Mouse (Mus musculus) layer of hippocampus, adult 9-11 months (tissue): Measurements from ENCODE around the gene Gm45711.
"Not testable (repeated sequence)": the region's sequence is repeated elsewhere in the genome, so short reads cannot be mapped to it uniquely, and the experiment has no call there.

Source experiments
- DNase-seq: peaks from one replicate; pipeline ENCODE4 v3.0.0; 2022

The Gm45711 gene

DNA sequence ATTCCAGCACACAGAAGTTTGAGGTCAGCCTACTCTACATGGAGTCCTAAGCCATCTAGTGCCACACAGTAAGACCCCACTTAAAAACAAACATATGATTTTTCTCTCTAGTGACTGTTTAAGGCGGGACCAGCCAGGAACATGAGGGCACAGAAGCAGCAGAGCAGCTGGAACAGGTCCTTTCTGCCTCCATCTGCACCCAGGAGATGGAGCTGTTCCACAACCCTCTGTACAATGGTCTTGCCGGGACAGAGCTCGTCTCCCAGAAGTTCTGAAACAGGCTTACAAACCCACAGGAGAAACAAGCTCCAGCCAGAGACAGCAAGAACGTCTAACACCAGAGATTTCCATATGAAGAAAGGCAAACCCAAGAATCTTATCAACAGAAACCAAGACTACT, 3.4 kb upstream of the Gm45711 start:
- no peak for DNase-seq

DNA sequence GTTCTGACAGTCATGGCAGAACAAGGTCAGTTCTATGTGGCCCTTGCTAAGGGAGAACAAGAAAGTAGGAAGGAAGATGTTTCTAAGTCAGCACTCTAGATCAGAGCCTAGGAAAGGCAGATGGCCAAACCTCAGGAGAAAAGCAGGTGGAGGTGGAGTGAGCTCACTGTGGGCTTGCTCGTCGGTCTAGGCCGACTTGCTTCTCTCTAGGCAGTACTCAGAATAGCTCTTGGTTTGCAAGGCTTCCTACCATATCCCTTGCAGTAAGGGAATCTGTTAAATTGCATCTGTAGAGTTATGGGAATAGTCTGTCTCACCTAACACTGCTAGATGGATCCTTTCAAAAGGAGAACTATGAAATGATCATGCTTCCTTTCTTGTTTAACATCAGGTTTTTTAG, 2.1 kb upstream of the Gm45711 start:
- not testable (repeated sequence) for DNase-seq

DNA sequence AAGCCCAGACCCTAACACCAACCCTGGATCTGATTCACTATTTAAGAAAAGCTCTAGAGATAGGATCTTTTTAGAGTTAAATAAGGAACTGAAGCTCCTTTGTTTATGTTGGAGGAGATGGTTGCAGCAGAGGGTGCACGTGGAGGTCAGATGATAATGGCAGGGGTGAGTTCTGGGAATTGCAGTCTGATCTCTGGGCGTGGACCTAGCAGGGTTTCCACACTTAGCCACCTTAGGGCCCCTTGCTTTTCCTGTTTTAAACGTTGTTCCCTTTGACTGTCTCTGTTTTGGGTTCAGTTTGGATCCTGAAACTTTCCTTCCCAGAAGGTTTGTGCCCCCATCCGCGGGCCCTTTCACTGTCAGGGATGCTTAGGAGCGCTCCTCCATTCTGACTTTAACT, 1.5 kb downstream of the Gm45711 start:
- not testable (repeated sequence) for DNase-seq

DNA sequence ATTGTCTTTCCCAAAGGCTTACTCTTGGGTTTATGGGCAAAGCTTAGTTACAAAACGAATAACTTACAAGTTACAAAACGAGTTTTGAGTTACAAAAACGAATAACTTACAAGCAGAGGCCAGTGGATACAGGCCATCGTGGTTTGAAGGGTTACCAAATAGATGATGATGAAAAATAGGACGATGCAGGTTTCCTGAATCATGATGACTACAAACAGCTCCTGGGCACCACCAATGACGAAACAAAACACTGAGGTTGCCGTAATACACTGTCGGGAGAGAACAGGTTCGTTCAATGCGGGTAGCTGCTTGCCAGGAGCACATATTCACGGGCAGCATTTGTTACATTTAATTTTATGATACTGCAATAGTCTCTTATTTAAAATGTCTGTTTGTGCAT, 4.9 kb downstream of the Gm45711 start:
- no peak for DNase-seq

DNA sequence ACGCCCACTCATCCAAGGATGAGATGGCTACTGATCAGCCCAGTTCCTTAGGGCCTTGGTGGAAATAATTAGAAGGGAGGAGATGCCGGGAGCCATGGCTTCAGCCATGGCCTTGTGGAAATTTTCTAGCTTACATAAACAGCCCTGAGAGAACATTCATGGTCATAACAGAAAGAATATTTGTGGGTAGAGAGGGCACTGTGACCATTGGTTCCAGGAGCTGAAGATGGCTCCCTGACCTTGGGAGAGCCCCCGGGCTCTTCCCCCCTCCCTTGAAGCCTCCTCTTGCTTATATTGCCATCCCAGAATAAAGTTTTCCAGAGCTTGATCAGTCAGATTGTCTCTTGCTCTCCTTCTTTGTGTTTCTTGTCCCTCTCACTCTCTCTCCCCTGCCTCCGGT, 7.3 kb downstream of the Gm45711 start:
- DNase-seq: not testable (repeated sequence)

DNA sequence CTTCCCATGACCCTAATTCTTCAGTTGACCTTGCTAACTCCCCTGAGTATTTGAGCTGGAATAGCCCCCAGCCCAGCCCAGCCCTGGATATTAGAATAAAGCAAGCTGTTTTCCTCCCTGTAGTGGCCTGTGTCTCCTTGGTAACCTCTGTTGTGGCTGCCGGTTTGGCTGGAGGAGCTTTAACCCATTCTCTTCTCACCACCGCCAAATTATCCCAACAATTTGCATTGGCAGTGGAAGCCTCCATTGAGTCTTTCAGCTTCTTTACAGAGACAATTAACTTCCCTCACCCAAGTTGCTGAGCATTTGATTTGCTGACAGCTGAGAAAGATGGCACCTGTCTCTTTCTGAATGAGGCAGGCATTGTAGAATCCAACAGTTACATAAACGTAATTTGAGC, 8.3 kb downstream of the Gm45711 start:
- not testable (repeated sequence) for DNase-seq

DNA sequence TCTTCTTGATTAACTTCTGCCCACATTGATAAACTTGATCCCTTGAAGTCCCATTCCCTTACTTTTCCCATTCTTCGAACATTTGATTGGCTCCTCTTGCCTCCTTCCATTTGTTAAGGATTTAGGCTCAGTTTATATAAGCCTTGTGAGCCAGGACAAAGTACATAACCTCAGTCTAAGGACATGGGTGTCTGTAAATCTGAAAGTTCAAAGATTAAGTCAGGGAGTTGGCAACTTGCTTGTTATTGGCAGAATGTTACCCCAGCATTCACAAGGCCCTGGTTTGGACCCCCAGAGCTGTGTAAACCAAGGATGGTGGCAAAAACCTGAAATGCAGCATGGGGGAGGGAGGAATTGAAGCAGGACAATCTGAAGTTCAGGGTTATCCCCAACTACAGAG, 15.5 kb downstream of the Gm45711 start:
- DNase-seq: no peak

DNA sequence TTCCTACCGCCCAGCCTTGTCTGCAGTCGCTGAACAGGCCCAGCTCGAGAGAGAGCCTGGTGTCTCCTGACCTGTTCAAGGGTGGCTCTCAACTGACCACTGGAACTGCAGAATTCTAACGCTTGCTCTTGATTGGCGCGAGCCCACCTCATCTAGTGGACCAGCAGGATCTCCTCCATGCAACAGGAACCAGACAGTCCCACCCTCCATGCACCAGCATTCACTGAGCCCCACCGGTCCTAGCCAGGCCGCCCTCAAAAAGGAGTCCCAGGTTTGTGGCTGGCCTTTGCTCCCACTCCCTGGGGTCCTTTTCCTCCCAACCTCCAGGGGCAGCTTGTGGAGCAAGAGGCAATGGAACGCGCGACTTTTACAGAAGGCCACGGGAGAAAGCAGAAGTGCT, 16.8 kb downstream of the Gm45711 start, which contains the start of gene Cmtm2a:
Gene Cmtm2a (minus strand): TSS at position 101 of the 400 bp plus-strand sequence.
- DNase-seq: not testable (repeated sequence)

DNA sequence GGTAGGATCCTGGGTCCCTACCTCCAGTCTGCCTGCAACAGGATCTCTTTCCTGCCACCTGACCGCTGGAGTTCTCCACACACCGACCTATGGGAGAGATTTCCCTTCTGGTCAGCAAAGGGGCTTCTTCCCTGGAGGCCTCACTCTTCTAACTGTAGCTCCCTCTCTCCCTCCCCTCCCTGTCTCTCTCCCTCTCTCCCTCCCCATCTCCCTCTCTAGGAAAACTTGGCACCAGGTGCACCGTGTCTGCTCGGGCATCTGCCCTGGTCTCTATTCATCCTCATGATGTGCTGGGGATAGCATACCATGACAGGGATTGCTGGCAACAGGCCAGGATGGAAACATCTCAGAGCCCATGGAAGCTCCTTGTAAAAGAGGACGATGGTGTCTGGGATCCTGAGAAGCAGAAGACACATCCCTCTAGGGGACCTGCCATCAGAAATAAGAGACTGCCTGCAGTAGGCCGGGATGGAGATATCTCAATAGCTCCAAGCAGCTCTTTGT, 40.9 kb downstream of the Gm45711 start:
- DNase-seq: no peak

DNA sequence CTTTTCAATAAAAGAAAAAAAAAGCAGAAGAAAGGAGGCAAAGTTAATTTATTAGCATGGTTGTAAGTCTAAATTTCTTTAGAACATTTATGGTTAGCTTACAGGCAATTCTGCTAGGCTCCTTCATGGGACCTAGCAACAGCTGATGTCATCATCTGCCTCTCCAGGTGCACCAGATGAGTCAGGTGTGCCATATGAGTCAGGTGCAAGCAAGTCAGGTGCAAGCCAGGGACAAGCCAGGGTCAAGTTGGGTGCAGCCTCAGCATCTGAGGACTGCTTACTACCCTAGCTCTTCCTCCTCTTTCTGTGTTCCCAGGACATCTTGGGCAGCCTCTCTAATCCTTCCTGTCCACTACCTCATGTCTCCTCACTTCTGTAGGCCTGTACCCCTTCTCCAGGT, 41.5 kb downstream of the Gm45711 start:
- no peak for DNase-seq

DNA sequence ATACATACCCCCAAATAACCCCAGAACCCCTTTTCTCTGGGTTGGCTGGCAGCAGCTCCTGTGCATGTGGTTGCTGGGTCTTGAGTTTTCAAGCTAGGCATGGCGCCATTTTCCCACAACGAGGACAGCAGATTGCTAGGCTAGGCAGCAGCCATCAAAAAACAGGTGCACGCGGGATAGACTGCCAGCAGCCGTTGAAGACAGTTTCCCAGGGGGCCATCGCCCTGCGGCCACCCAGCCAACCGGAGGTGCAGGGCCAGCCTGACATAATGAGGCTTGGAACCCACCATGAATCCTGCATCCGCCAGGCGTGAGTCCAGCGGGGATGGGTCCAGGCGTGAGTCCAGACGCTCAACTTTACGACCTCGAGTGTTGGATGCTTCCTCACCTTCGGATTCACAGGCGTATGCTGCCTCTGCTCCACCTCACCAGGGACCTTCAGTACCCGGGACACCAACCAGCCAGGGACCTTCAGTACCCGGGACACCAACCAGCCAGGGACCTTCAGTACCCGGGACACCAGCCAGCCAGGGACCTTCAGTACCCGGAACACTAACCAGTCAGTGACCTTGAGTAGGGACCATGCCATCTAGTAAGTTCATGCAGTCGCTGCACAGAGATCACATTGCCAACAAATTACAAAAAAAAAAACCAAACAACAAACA, 45.5 kb downstream of the Gm45711 start:
- not testable (repeated sequence) for DNase-seq

DNA sequence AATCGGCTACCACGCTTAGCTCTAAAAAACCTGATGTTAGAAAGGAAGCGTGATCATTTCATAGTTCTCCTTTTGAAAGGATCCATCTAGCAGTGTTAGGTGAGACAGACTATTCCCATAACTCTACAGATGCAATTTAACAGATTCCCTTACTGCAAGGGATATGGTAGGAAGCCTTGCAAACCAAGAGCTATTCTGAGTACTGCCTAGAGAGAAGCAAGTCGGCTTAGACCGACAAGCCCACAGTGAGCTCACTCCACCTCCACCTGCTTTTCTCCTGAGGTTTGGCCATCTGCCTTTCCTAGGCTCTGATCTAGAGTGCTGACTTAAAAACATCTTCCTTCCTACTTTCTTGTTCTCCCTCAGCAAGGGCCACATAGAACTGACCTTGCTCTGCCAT, 48.1 kb downstream of the Gm45711 start:
- not testable (repeated sequence) for DNase-seq

DNA sequence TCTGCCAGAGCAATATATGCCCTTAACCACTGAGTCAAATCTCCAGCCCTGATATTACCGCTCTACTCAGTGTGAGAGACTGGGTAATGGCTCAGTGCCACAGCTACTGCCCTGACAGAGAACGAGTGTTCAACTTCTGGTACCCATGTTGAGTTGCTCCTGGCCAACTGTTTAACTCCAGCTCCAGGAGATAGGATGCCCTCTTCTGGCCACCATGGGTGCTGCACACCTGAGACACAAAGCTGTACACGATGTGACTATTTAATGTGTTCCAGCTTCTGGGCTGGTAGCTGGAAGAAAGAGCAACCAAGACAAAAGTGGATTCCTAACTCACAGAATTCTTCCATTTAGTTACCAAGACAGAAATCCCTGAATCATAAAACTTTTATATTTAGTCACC, 56.9 kb downstream of the Gm45711 start:
- DNase-seq: no peak

DNA sequence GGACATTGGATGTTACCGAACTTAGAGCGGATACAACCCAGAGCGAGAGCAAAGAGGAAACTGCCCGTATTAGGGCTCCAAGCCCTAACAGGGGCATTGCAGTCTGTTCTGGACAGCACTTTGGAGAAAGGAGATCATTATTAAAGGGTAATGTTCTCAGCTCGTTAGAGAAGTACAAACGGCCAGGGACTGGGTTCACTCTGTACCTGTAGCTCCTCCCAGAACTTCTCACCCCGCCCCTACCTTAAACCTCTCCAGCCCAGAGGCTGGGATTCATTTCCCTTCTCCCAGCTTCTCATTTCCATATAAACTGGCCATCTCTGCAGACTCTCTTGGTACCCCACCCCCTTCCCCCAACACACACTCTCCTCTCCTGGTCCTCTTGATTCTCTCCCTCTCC, 58.4 kb downstream of the Gm45711 start:
- no peak for DNase-seq

DNA sequence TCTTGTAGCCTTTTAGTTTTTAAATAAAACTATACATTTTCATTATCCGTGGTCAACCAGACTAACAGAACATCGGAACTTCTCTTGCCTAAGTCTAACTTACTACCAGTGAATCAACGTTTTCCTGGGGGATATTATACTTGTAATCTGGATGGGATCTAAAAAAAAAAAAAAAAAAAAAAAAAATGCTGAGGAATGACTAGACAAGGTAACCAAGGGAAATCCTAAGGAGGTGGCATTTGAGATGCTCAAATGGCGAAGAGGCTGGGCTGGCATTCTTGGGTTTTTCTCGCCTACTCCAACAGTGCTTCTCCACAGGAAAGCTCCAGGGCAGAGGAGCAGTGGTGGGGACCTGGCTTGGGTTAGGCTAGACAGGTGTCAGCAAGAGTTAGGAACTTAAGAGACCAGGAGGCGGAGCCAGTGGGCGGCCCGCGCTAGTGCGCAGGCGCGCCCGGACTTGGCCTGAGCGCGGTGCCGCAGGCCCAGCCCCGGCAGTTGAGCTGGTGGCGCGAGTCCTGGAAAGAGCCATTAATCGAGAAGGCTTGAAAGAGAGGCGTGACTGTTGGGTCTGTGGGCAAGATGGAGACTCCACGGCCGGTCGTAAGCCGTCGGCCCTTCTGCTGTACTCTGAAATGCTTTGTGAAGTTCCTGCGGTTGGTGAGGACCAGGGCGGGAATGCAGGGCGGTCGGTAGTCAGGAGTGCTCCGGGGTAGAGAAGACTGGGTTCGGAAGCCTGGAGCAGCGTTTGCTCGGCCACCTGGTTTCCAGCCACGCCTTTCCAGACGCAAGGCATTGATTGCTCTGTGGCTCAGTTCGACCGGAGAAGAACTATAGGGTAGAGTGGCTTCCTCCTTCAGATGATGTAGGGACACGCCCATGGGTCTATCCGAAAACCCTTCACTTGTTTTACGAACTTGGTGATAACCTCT, 59.2 kb downstream of the Gm45711 start, which contains the start of gene Cklf:
Gene Cklf (plus strand): TSS at position 423 of the 929 bp plus-strand sequence.
- peak; percentile 73 for DNase-seq

DNA sequence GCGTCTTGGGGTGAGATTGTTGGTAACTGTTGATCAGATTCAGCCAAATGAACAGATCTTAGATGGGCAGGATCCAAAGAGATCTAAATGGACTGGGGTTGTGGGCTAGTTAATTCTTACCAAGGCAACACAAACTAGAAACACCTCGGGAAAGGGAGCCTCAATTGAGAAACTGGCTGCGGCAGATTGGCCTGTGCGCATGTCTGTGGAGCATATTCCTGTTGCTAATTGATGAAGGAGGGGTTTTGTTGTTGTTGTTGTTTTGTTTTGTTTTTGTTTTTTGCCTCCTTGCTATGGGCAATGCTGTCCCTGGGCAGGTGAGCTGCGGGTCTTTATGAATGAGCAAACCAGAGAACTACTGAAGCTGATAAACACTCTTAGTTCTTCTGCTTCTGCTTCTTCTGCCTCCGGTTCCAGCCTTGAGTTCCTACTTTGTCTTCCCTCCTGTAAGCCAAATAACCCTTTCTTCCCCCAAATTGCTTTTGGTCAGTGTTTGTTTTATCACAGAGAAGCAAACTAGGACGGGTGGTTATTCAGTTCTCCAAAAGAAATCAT, 60.4 kb downstream of the Gm45711 start:
- no peak for DNase-seq

DNA sequence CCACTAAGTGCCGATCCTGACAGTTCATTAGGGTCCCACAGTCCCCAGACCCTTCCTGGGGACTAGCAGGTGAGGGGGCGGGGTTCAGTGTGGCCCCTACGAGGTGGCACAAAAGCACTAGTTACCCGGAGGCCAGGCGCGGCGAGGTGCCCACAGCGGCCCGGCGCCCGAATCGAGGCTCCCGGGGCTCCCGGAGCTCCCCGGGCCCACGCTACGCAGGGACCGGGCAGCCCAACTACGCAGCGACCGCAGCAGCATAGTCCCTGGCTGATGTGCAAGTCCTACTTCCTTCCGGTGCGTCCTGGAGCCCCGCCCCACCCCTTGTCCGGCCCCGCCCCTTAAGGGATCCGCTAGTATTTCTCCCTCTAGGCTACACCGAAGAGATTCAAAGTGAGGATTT, 61.6 kb downstream of the Gm45711 start, which contains the start of gene Tk2:
Gene Tk2 (minus strand): TSS at position 283 of the 400 bp plus-strand sequence.
- DNase-seq: peak; percentile 76

DNA sequence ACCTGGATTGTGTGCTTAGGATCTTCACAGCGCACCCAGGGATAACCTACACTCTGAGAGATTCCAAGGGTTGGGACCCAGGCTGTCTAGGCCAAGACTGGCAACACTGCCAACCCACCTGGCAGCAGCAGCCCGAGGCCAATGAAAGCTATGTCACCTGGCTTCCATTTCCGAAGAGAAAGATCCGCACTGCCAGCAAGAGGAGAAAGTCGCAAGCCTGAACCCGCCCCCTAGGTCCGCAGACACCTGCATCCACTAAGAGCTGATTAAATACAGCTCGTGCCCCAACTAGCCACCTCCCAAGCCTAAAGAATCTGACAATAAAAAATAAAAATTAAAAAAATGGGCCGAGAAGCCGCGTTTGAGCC, 62.0 kb downstream of the Gm45711 start:
- DNase-seq: peak; percentile 11

DNA sequence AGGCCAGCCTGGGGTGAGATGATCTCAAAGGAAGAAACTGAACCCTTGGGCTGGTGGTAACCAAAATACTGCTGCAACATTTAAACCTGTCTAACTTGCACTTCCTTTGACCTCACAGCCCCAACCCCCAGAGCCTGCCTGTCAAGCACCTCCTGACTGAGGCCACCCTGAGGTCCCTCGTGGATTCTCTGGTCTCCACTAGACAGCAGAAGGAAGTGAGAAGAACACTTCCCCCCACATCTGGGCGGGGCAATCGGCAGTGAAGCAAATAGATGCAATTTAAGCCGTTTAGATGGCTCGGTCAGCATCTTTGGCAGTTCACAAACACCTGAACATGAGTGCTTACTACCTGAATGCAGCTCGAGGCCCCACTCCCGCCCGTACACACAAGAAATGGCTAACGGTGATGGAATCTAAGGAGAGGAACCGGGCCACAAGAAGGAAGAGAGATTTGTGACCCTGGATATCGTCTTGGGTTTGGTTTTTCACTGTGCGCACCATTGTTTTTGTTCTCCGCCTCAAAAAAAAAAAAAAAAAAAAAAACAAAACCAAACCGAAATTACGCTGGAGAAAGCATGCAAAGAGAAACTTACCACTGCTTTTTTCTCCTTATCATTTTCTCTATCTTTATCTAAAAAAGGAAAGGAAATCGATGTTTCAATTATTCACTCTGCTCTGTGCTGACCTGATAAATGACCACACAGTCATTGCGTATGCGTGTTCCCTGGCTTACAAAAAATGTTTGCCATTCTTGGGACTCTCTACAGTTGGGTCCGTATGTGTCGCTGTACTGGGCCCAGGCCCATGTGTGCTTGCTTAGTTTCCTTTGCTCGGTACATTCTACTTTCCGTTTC, 62.6 kb downstream of the Gm45711 start:
- peak; percentile 48 for DNase-seq

DNA sequence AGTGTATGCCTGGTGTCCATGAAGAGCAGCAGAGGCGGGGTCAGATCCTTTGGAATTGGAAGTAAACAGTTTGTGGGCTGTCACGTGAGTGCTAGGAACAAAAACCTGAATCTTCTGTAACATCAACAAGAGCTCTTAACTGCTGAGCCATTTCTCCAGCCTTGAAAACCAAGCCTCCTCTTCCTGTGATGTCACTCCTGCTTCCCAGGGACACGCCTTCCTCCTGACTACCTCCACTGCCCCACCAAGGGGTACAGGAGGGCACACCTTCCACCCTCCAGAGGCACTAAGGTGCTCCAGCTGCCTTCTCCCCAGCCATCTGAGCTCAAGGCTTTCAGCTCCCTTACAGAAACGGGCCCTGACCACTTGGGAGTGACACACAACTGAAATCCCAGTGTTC, 63.3 kb downstream of the Gm45711 start:
- DNase-seq: no peak

DNA sequence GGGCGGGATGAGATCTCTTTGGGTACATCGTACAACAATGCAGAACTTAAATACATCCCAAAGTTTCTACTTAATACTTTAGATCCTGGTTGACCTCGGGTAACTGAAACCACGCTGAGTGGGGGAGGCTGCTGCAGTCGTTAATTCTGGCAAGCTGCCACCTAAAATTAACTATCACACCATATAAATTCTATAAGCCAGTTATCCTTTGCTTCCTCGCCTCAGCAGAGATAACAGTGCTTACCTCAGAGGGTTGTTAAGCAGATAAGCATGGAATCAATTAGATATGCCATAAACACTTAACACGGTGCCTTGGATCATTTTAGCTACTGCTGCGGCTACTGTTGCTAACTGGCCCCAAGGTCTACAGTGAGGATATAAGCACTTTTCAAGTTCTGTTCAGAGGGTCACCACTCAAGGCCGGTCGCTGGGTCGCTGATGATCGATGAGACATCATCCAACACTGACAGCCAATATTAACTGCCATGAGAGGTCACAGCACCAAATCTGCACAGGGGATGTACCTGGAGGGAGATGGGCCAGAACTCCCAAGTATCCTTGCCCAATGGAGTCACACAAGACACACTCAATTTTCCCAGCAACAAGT, 67.7 kb downstream of the Gm45711 start:
- DNase-seq: no peak

DNA sequence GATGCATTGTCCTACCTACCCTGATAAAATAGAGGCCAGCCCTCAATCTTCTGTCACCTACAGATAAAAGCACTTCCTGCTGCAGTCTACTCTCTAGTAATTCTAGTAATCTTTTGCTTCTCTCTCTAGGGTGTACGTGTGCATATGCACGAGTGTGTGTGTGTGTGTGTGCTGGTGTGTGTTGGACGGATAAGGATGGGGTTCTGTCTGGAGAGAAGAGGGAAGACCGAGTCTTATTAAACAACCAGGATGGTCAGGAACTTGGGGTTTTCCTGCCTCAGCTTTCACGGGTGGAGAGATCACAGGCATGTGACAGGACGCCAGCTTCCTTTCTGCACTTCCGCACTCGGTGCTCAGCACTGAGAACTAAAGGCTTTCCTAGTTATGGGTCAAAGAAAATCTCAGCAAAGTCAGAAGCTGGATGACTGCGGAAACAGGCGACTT, 70.4 kb downstream of the Gm45711 start:
- no peak for DNase-seq
